Mouse (Mus musculus) fibroblast of lung, adult 2 months (primary cell): Measurements from ENCODE around the gene Galnt2.

Source experiments
- DNase-seq: peaks from one replicate; pipeline ENCODE4 v3.0.0-alpha.2; 2011; ENCODE audit warnings: low read depth

Galnt2 gene

GRCm38 (mm10) chr8:124231176-124231484 lies at the start of gene Galnt2:
TSS of gene Galnt2 (plus strand) at chr8:124231391.
- DNase-seq = no peak

GRCm38 (mm10) chr8:124181751-124182150 lies 49.4 kb upstream of the Galnt2 start:
- no peak for DNase-seq

DNA sequence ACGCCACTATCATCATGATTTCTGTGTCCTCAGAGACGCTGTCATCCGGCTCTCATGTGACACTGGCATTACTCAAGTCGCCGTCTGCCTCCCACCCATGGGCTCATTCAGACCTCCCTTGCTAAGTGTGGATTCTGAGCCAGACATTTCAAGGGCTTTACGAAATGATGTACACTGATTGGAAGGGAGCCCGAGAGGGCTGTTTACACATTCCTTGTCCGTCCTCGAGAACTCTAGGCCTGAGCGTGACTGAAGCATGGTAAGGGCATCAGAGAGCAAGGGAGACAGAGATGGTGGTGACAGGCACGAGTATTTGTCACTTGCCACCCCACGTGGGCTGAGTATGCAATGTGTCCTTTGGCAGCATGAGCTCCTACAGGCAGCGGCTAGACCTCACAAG lies 49.0 kb upstream of the Galnt2 start:
- DNase-seq = peak; percentile 86

- peak; percentile 46 for DNase-seq
Observed at GRCm38 (mm10) chr8:124184078-124184477, 47.1 kb upstream of the Galnt2 start.

DNA sequence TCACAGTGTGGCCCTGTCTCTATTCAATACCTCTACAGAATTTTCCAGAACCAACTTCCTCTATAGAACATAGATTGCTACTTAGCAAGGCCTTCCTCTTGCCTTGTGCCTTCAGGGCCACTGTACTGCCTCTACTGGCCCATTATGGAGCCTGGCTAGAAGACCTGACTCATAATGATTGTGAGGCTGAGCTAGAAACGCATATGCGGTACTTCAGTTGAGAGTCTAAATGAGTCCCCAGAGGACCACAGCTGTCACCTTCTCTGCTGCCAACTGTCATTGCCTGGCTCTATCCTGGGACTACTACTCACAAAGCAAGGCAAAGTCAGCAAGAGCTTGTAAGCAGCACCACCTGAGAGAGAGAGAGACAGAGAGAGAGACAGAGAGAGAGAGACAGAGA lies 46.7 kb upstream of the Galnt2 start:
- DNase-seq = no peak

DNA sequence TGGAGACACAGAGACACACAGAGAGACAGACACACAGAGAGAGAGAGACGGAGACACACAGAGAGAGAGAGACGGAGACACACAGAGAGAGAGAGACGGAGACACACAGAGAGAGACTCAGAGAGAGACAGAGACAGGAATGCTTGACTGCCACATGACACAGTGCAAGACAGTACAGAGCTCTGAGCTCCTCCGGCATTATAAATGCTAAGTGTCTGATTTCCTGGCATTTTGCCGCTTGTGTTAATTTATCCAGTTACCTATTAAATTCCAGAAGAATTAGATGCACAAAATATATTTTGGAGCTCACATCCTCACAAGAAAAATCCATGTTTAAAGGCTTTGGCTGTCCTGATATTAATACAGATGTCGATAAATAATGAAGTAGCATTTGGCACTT lies 46.1 kb upstream of the Galnt2 start:
- no peak for DNase-seq

GRCm38 (mm10) chr8:124190388-124190787 lies 40.8 kb upstream of the Galnt2 start:
- no peak for DNase-seq

- DNase-seq = no peak
Observed at GRCm38 (mm10) chr8:124192242-124192641, 38.9 kb upstream of the Galnt2 start.

DNA sequence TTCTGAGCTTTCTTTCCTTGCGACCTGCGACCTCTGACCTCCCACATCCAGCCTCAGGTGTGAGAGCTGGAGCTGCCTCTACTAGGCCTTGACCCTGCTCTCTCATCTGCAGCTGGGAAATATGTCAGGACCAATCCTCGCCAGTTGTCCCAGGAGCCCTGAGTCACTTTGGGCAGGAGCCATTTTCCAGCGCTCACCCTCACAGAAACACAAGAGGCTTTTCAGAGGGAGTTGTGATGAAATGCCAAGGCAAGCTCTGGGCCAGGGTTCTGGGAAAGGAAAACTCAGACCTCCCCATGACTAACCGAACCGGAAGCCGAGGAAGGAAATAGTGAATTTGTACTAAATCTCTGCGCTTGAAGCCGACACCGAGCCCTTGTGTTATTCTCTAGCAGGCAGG lies 38.2 kb upstream of the Galnt2 start:
- DNase-seq = peak; percentile 98

GRCm38 (mm10) chr8:124193992-124194391 lies 37.2 kb upstream of the Galnt2 start:
- no peak for DNase-seq

- peak; percentile 77 for DNase-seq
Observed at GRCm38 (mm10) chr8:124196195-124196594, 35.0 kb upstream of the Galnt2 start.

GRCm38 (mm10) chr8:124196797-124197196 lies 34.4 kb upstream of the Galnt2 start:
- DNase-seq = no peak

- DNase-seq = no peak
Observed at GRCm38 (mm10) chr8:124198230-124198629, 33.0 kb upstream of the Galnt2 start.

- DNase-seq = peak; percentile 76
Observed at GRCm38 (mm10) chr8:124200400-124200799, 30.8 kb upstream of the Galnt2 start.

GRCm38 (mm10) chr8:124201706-124202105 lies 29.5 kb upstream of the Galnt2 start:
- DNase-seq = no peak

- DNase-seq = no peak
Observed at GRCm38 (mm10) chr8:124202895-124203294, 28.3 kb upstream of the Galnt2 start.

DNA sequence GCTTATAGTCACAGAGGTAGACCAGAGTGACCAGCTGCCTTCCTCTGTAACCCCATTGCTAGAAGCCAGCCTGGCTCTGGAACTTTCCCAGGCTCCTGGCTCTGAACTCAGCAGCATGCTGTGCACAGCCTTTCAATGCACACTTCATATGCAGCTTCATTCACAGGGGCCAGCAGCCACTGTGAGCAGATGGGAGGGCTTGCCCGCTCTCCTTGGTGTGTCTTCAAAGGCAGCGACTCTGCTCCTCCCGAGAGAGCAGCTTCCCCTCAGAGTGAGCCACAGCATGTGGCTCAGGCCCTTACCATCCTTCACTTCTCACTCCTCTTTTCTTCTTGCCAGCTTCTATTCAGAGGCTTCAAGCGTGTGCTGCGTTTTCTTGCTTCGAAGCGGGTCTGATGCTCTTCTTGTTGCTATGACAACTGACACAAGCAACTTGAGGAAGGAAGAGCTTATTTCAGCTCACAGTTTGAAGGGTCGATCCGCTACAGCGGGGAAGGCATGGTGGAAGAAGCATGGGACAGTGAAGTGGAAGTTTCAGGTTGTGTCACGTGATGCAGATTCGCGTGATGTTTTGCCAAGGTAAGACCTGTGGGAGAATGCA lies 27.1 kb upstream of the Galnt2 start:
- DNase-seq = no peak

- DNase-seq = no peak
Observed at GRCm38 (mm10) chr8:124212148-124212547, 19.0 kb upstream of the Galnt2 start.

- DNase-seq = no peak
Observed at GRCm38 (mm10) chr8:124216951-124217350, 14.2 kb upstream of the Galnt2 start.

GRCm38 (mm10) chr8:124229883-124230282 lies 1.3 kb upstream of the Galnt2 start:
- DNase-seq = no peak

GRCm38 (mm10) chr8:124230496-124231175 lies 555 bp upstream of the Galnt2 start:
- no peak for DNase-seq

DNA sequence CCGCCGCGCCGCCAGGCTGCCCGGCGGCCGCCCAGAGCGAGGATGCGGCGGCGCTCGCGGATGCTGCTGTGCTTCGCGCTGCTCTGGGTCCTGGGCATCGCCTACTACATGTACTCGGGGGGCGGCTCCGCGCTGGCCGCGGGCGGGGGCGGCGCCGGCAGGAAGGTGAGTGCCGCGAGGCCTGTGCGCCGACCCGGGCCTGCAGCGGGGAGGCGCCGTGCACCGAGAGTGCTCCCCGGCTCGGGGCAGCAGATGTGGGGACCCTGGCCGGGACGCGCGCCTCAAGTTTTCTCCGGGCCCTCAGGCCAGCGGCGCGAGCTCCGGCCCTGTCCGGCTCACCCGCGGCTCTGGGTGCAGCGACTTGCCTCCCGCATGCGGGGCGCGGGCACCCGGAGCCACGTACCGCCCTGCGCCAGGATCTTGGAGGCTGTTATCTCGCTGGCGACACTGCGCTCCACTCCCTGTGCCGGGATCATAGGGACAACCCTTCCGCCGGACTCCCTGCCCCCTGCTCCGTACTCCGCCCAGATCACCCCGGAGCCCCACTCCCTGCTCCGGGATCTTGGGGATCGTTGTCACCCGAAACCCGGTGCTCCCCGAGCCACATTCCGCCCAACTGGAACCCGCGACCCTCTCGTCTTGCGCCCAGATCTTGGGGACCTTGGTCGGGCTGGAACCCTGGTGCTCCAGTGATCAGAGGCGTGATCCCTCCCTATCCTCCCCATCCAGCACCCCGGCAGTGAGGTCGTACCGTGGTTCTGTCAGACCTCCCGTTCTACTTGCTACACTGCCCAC lies 491 bp downstream of the Galnt2 start:
- no peak for DNase-seq

DNA sequence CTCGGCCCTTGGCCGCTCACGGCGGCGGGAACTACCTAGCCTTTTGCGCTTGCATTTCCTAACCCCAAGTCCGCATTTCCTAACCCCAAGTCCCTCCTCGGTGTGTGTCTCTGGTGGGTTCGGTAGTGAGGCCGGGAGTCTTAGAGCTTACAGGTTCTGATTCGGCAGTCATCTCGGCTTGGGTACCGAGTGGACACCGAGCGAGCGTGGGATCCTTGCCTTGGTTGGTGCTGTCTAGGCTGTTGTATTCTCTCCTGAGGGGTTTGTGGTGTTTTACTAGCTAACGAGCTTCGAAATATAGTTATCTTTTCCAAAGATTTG lies 1.0 kb downstream of the Galnt2 start:
- no peak for DNase-seq

DNA sequence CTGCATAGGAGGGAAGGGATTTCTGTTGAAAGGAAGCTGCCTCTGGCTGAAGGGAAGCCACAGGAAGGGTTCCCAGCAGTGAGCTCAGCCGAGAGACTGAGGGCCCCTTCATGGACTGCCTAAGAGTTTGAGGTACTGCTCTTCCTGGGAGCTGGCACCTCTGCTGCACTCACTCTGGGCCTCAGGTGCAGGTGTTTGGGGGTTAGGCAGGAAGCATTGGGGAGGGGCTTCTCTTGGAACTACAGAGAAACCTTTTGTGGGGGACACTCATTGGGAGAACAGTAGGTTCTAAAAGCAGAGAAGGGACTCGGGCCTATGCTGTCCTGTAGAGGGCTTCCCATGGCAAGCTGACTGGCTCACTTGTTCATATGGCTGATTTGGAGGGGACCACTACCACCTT lies 3.3 kb downstream of the Galnt2 start:
- DNase-seq = no peak
